7 mouse cellular contexts compared by ENCODE assay signal in the genomic region with DNA sequence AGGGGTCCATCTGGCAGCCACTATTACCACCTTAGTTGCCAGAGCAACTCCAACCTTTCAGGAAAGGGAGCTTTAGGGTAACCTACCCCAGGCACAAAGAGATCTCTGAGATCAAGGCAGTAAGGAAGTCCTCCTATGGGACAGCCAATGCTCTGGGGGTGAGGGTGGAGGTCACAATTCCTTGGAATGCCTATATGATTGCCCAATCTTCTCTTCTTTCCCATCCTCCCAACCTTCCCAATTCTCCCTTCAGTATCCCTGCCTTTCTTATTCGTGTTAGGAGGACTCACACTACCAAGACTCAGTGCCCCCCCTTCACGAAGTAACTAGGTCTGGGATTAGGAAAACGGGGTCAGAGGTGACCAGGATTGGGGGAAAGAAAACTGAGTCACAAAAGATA. TPM values are rescaled to one million over a fixed set of nuclear protein-coding genes. Genes with fewer than 3 reads are reported as not detected.
DNase-seq lines count a peak whose midpoint lies in the region; ATAC-seq lines count a peak whose summit lies in the region.

No protein-coding gene starts in this region.

- H3K4me1 ChIP-seq in megakaryocyte, embryonic 14.5 days: peaks cover 55% of the 10 kb centered on the region
- H3K4me1 ChIP-seq in forebrain, embryonic 11.5 days (replicated peaks; ENCODE audit: control insufficient read depth, insufficient read depth, low read length): peaks cover 28% of the 10 kb centered on the region
- peaks cover 51% of the 10 kb centered on the region for H3K4me1 ChIP-seq in limb, embryonic 13.5 days
- H3K4me1 ChIP-seq in stomach, embryonic 15.5 days: peaks cover 49% of the 10 kb centered on the region

- peaks cover 6% of the 10 kb centered on the region for H3K36me3 ChIP-seq in megakaryocyte, embryonic 14.5 days (replicated peaks; ENCODE audit: low read length)
- H3K36me3 ChIP-seq in forebrain, embryonic 11.5 days (ENCODE audit: control insufficient read depth, insufficient read depth, low read length): no peaks in the 10 kb centered on the region; the same call in 1 of the 2 replicates
- H3K36me3 ChIP-seq in limb, embryonic 13.5 days: peaks cover 13% of the 10 kb centered on the region; the same call in 1 of the 2 replicates
- no peaks in the 10 kb centered on the region for H3K36me3 ChIP-seq in stomach, embryonic 15.5 days

- DNase-seq in forebrain, embryonic 11.5 days (ENCODE audit: low spot score): no peak
- no peak for DNase-seq in frontal cortex, adult 2 months (ENCODE audit: extremely low spot score in 1 of 2, low spot score in 1 of 2)
- no peak for DNase-seq in gastrocnemius, postnatal 25 days

- WGBS in forebrain, embryonic 11.5 days: 4% methylated on average over 3 of the region's 3 CpGs
- 3% methylated on average over 3 of the region's 3 CpGs for WGBS in limb, embryonic 13.5 days
- 8% methylated on average over 3 of the region's 3 CpGs for WGBS in stomach, embryonic 15.5 days

- H3K9ac ChIP-seq in forebrain, embryonic 11.5 days (ENCODE audit: low read length): peak overlapping the region; percentile 95
- H3K9ac ChIP-seq in limb, embryonic 13.5 days: peak overlapping the region; percentile 94
- H3K9ac ChIP-seq in stomach, embryonic 15.5 days: peak overlapping the region; percentile 76

- no peak for ATAC-seq in megakaryocyte, adult 5-6 weeks (ENCODE audit: poor library complexity, severe bottlenecking)
- no peak for ATAC-seq in forebrain, embryonic 11.5 days (replicated peaks; ENCODE audit: low FRiP score)
- ATAC-seq in limb, embryonic 13.5 days (ENCODE audit: low FRiP score, low read depth): no peak
- no peak for ATAC-seq in stomach, embryonic 15.5 days (ENCODE audit: insufficient read depth, low FRiP score, low read depth)

- peak overlapping the region; percentile 97 for H3K4me3 ChIP-seq in megakaryocyte, embryonic 14.5 days (replicated peaks)
- peak overlapping the region; percentile 87 for H3K4me3 ChIP-seq in forebrain, embryonic 11.5 days (ENCODE audit: low read depth, low read length)
- peak overlapping the region; percentile 79 for H3K4me3 ChIP-seq in limb, embryonic 13.5 days
- H3K4me3 ChIP-seq in stomach, embryonic 15.5 days (replicated peaks): peak overlapping the region; percentile 75

- H3K27ac ChIP-seq in forebrain, embryonic 11.5 days (ENCODE audit: low read depth, low read length): peak overlapping the region; percentile 94; the same call in 1 of the 2 replicates
- peak overlapping the region; percentile 99 for H3K27ac ChIP-seq in limb, embryonic 13.5 days
- H3K27ac ChIP-seq in stomach, embryonic 15.5 days: peak overlapping the region; percentile 96

- H3K4me2 ChIP-seq in forebrain, embryonic 11.5 days (ENCODE audit: low read depth, low read length, severe bottlenecking): peak overlapping the region; percentile 75
- H3K4me2 ChIP-seq in limb, embryonic 13.5 days (replicated peaks): peak overlapping the region; percentile 90
- peak overlapping the region; percentile 61 for H3K4me2 ChIP-seq in stomach, embryonic 15.5 days

- H3K9me3 ChIP-seq in megakaryocyte, embryonic 14.5 days: no peaks in the 10 kb centered on the region
- H3K9me3 ChIP-seq in forebrain, embryonic 11.5 days (ENCODE audit: control insufficient read depth, low read length): no peaks in the 10 kb centered on the region
- H3K9me3 ChIP-seq in limb, embryonic 13.5 days: no peaks in the 10 kb centered on the region
- H3K9me3 ChIP-seq in stomach, embryonic 15.5 days: no peaks in the 10 kb centered on the region

- peaks cover 18% of the 10 kb centered on the region for H3K27me3 ChIP-seq in megakaryocyte, embryonic 14.5 days (replicated peaks)
- no peaks in the 10 kb centered on the region for H3K27me3 ChIP-seq in forebrain, embryonic 11.5 days (ENCODE audit: control insufficient read depth, insufficient read depth, low read length)
- H3K27me3 ChIP-seq in limb, embryonic 13.5 days: peaks cover 4% of the 10 kb centered on the region; the same call in 1 of the 2 replicates
- no peaks in the 10 kb centered on the region for H3K27me3 ChIP-seq in stomach, embryonic 15.5 days (replicated peaks)

RNA-seq across cellular contexts. Expression of a gene that starts 0.5 kb away (rescaled TPM):
- 43.0 TPM in 1 of 2 replicates, not detected in the other for polyA plus RNA-seq in megakaryocyte, embryonic 14.5 days (2012; ENCODE audit: insufficient read depth, low replicate concordance)
- not detected in 2 replicates for total RNA-seq in megakaryocyte, adult 5-6 weeks (2015)
- not detected in 2 replicates for total RNA-seq in megakaryocyte, adult 5-6 weeks (2017)
- polyA plus RNA-seq in forebrain, embryonic 11.5 days (2014; fragmentation: Nextera tagmentation; extraction: Ambion mirVana): not detected in 2 replicates
- 0.11 TPM in 1 of 2 replicates, not detected in the other for polyA plus RNA-seq in limb, embryonic 13.5 days (2015; fragmentation: Nextera tagmentation; extraction: Ambion mirVana)
- polyA plus RNA-seq in stomach, embryonic 15.5 days (2015; fragmentation: Nextera tagmentation; extraction: Ambion mirVana): not detected in 2 replicates
- not detected in 2 replicates for polyA plus RNA-seq in frontal cortex, adult 2 months (2012; rRNA removed)
- 1 to 10 TPM in 1 of 2 experiments, not detected in 1; 2.2 TPM for total RNA-seq in gastrocnemius, postnatal 25 days (2021)

RNA-seq across cellular contexts. Expression of a gene that starts 1.0 kb away (rescaled TPM):
- 38.5 and 97.6 TPM in 2 replicates for polyA plus RNA-seq in megakaryocyte, embryonic 14.5 days (2012; ENCODE audit: insufficient read depth, low replicate concordance)
- total RNA-seq in megakaryocyte, adult 5-6 weeks (2015): 25.7 and 29.8 TPM in 2 replicates
- 3.0 and 10.9 TPM in 2 replicates for total RNA-seq in megakaryocyte, adult 5-6 weeks (2017)
- 13.9 and 14.4 TPM in 2 replicates for polyA plus RNA-seq in forebrain, embryonic 11.5 days (2014; fragmentation: Nextera tagmentation; extraction: Ambion mirVana)
- polyA plus RNA-seq in limb, embryonic 13.5 days (2015; fragmentation: Nextera tagmentation; extraction: Ambion mirVana): 19.6 and 20.0 TPM in 2 replicates
- 13.9 and 16.2 TPM in 2 replicates for polyA plus RNA-seq in stomach, embryonic 15.5 days (2015; fragmentation: Nextera tagmentation; extraction: Ambion mirVana)
- 75.6 and 84.2 TPM in 2 replicates for polyA plus RNA-seq in frontal cortex, adult 2 months (2012; rRNA removed)
- total RNA-seq in gastrocnemius, postnatal 25 days (2021): 10 to 100 TPM; 31.8 to 32.4 TPM

RNA-seq across cellular contexts. Expression of a gene that starts 14.1 kb away (rescaled TPM):
- polyA plus RNA-seq in megakaryocyte, embryonic 14.5 days (2012; ENCODE audit: insufficient read depth, low replicate concordance): 11.7 and 65.2 TPM in 2 replicates
- 177 and 203 TPM in 2 replicates for total RNA-seq in megakaryocyte, adult 5-6 weeks (2015)
- 121 and 136 TPM in 2 replicates for total RNA-seq in megakaryocyte, adult 5-6 weeks (2017)
- polyA plus RNA-seq in forebrain, embryonic 11.5 days (2014; fragmentation: Nextera tagmentation; extraction: Ambion mirVana): 509 and 514 TPM in 2 replicates
- polyA plus RNA-seq in limb, embryonic 13.5 days (2015; fragmentation: Nextera tagmentation; extraction: Ambion mirVana): 480 and 513 TPM in 2 replicates
- 331 and 401 TPM in 2 replicates for polyA plus RNA-seq in stomach, embryonic 15.5 days (2015; fragmentation: Nextera tagmentation; extraction: Ambion mirVana)
- polyA plus RNA-seq in frontal cortex, adult 2 months (2012; rRNA removed): 383 and 401 TPM in 2 replicates
- total RNA-seq in gastrocnemius, postnatal 25 days (2021): 100 to 1,000 TPM; 163 to 167 TPM

RNA-seq across cellular contexts. Expression of a gene that starts 14.2 kb away (rescaled TPM):
- 5.8 and 6.2 TPM in 2 replicates for polyA plus RNA-seq in megakaryocyte, embryonic 14.5 days (2012; ENCODE audit: insufficient read depth, low replicate concordance)
- total RNA-seq in megakaryocyte, adult 5-6 weeks (2015): not detected in 2 replicates
- not detected in 2 replicates for total RNA-seq in megakaryocyte, adult 5-6 weeks (2017)
- 5.8 and 6.0 TPM in 2 replicates for polyA plus RNA-seq in forebrain, embryonic 11.5 days (2014; fragmentation: Nextera tagmentation; extraction: Ambion mirVana)
- polyA plus RNA-seq in limb, embryonic 13.5 days (2015; fragmentation: Nextera tagmentation; extraction: Ambion mirVana): 7.2 and 7.7 TPM in 2 replicates
- polyA plus RNA-seq in stomach, embryonic 15.5 days (2015; fragmentation: Nextera tagmentation; extraction: Ambion mirVana): 5.3 and 6.9 TPM in 2 replicates
- polyA plus RNA-seq in frontal cortex, adult 2 months (2012; rRNA removed): 822 and 850 TPM in 2 replicates
- total RNA-seq in gastrocnemius, postnatal 25 days (2021): 1 to 10 TPM; 2.1 to 3.0 TPM

RNA-seq across cellular contexts. Expression of a gene that starts 16.8 kb away (rescaled TPM):
- polyA plus RNA-seq in megakaryocyte, embryonic 14.5 days (2012; ENCODE audit: insufficient read depth, low replicate concordance): 19.9 and 20.1 TPM in 2 replicates
- 308 and 336 TPM in 2 replicates for total RNA-seq in megakaryocyte, adult 5-6 weeks (2015)
- 1,009 and 1,024 TPM in 2 replicates for total RNA-seq in megakaryocyte, adult 5-6 weeks (2017)
- polyA plus RNA-seq in forebrain, embryonic 11.5 days (2014; fragmentation: Nextera tagmentation; extraction: Ambion mirVana): 4.8 and 4.9 TPM in 2 replicates
- polyA plus RNA-seq in limb, embryonic 13.5 days (2015; fragmentation: Nextera tagmentation; extraction: Ambion mirVana): 9.0 and 10.9 TPM in 2 replicates
- 19.0 and 19.8 TPM in 2 replicates for polyA plus RNA-seq in stomach, embryonic 15.5 days (2015; fragmentation: Nextera tagmentation; extraction: Ambion mirVana)
- polyA plus RNA-seq in frontal cortex, adult 2 months (2012; rRNA removed): 5.1 and 7.1 TPM in 2 replicates
- total RNA-seq in gastrocnemius, postnatal 25 days (2021): 1 to 10 TPM; 1.5 to 2.2 TPM
